Mouse (Mus musculus) midbrain, embryonic 11.5 days (tissue): ENCODE measurements at regions not wholly inside any gene's neighbourhood (a gene's known extent, or its start where the extent isn't known, plus 50 kb on each side); places are given as distances from the start of the nearest gene placed in this dataset.

Experiments used
- ATAC-seq: fragments of 200-750 bp; cut with Nextera tagmentation; 2 replicates; pipeline ENCODE4 v1.8.0; 2017; ENCODE audit warnings: moderate TSS enrichment, moderate library complexity; ENCODE audit not compliant: low FRiP score
- DNase-seq: peaks from one replicate; pipeline ENCODE4 v3.0.0; 2015; ENCODE audit warnings: low spot score; ENCODE audit errors: missing footprints
- H3K27ac ChIP-seq: fragments of 300-500 bp; sonication (generic); 2 replicates; pipeline ENCODE4 v1.5.1; 2014; ENCODE audit warnings: low read depth, low read length
- H3K27me3 ChIP-seq: fragments of 300-500 bp; sonication (generic); 2 replicates; pipeline ENCODE4 v1.6.1; 2014; ENCODE audit warnings: mild to moderate bottlenecking, low read length, moderate library complexity, mixed read lengths; ENCODE audit not compliant: control insufficient read depth, insufficient read depth
- H3K36me3 ChIP-seq: fragments of 300-500 bp; sonication (generic); 2 replicates; pipeline ENCODE4 v1.6.1; 2014; ENCODE audit warnings: mild to moderate bottlenecking, low read length, moderate library complexity, mixed read lengths; ENCODE audit not compliant: control insufficient read depth, insufficient read depth
- H3K4me1 ChIP-seq: fragments of 300-500 bp; sonication (generic); 2 replicates; pipeline ENCODE4 v1.6.1; 2014; ENCODE audit warnings: low read length; ENCODE audit not compliant: control insufficient read depth, insufficient read depth
- H3K4me2 ChIP-seq: fragments of 300-500 bp; sonication (generic); 2 replicates; pipeline ENCODE4 v1.6.1; 2014; ENCODE audit warnings: mild to moderate bottlenecking, moderate library complexity
- H3K4me3 ChIP-seq: fragments of 300-500 bp; sonication (generic); 2 replicates; pipeline ENCODE4 v1.5.1; 2014; ENCODE audit warnings: low read depth, low read length
- H3K9ac ChIP-seq: fragments of 300-500 bp; sonication (generic); 2 replicates; pipeline ENCODE4 v1.6.1; 2014; ENCODE audit warnings: low read length
- H3K9me3 ChIP-seq: fragments of 300-500 bp; sonication (generic); 2 replicates; pipeline ENCODE4 v1.6.1; 2016; ENCODE audit warnings: low read length; ENCODE audit not compliant: control insufficient read depth
- WGBS: fragments of 180-500 bp; shearing (Covaris S2); extraction: QIAGEN DNeasy Blood & Tissue Kit; methylation state at CpG from one replicate; pipeline ENCODE4 v1.1.7; 2014; 5-methylcytosine and 5-hydroxymethylcytosine counted together

GRCm38 (mm10) chr1:186217198-186217597, 100.1 kb upstream of the Lyplal1 start:
- WGBS: 26% methylated on average over 3 of the region's 3 CpGs
- peak; percentile 47 for DNase-seq
- Histone ChIP-seq H3K27me3 (no peaks in the 10 kb centered on the region), H3K9ac (no peak overlapping the region), H3K4me3 (no peak overlapping the region), H3K4me1 (no peaks in the 10 kb centered on the region), H3K9me3 (no peaks in the 10 kb centered on the region), H3K27ac (no peak overlapping the region), H3K4me2 (no peak overlapping the region), H3K36me3 (no peaks in the 10 kb centered on the region)
- ATAC-seq: peak; percentile 42; the same call in 1 of the 2 replicates

GRCm38 (mm10) chr1:186204151-186204550, 87.0 kb upstream of the Lyplal1 start:
- H3K9me3 ChIP-seq: no peaks in the 10 kb centered on the region
- H3K4me1 ChIP-seq: no peaks in the 10 kb centered on the region
- no peak overlapping the region for H3K9ac ChIP-seq
- H3K4me3 ChIP-seq: no peak overlapping the region
- ATAC-seq (no peak), DNase-seq (no peak)
- no peak overlapping the region for H3K27ac ChIP-seq
- 84% methylated on average over 1 of the region's 1 CpGs for WGBS
- no peaks in the 10 kb centered on the region for H3K36me3 ChIP-seq
- no peaks in the 10 kb centered on the region for H3K27me3 ChIP-seq
- no peak overlapping the region for H3K4me2 ChIP-seq

GRCm38 (mm10) chr1:186202536-186202935, 85.4 kb upstream of the Lyplal1 start:
- H3K36me3 ChIP-seq: no peaks in the 10 kb centered on the region
- no peaks in the 10 kb centered on the region for H3K9me3 ChIP-seq
- no peak for ATAC-seq
- no peaks in the 10 kb centered on the region for H3K4me1 ChIP-seq
- no peaks in the 10 kb centered on the region for H3K27me3 ChIP-seq
- no peak overlapping the region for H3K27ac ChIP-seq
- no peak overlapping the region for H3K4me3 ChIP-seq
- peak; percentile 4 for DNase-seq
- H3K9ac ChIP-seq: no peak overlapping the region
- no peak overlapping the region for H3K4me2 ChIP-seq

- DNase-seq: peak; percentile 8
- H3K9ac ChIP-seq: no peak overlapping the region
- H3K27ac ChIP-seq: no peak overlapping the region
- no peaks in the 10 kb centered on the region for H3K27me3 ChIP-seq
- H3K9me3 ChIP-seq: no peaks in the 10 kb centered on the region
- 95% methylated on average over 1 of the region's 1 CpGs for WGBS
- ATAC-seq: no peak
- no peak overlapping the region for H3K4me3 ChIP-seq
- H3K4me2 ChIP-seq: no peak overlapping the region
- H3K4me1 ChIP-seq: no peaks in the 10 kb centered on the region
- H3K36me3 ChIP-seq: no peaks in the 10 kb centered on the region
Observed at GRCm38 (mm10) chr1:186198391-186198790, 81.3 kb upstream of the Lyplal1 start.

GRCm38 (mm10) chr1:186197057-186197456, 79.9 kb upstream of the Lyplal1 start:
- no peak overlapping the region for H3K4me2 ChIP-seq
- H3K9me3 ChIP-seq: no peaks in the 10 kb centered on the region
- no peak for DNase-seq
- ATAC-seq: no peak
- no peaks in the 10 kb centered on the region for H3K27me3 ChIP-seq
- H3K4me1 ChIP-seq: no peaks in the 10 kb centered on the region
- 81% methylated on average over 2 of the region's 2 CpGs for WGBS
- H3K27ac ChIP-seq: no peak overlapping the region
- H3K9ac ChIP-seq: no peak overlapping the region
- no peak overlapping the region for H3K4me3 ChIP-seq
- H3K36me3 ChIP-seq: no peaks in the 10 kb centered on the region

GRCm38 (mm10) chr1:186189390-186189789, 72.3 kb upstream of the Lyplal1 start:
- 89% methylated on average over 11 of the region's 11 CpGs for WGBS
- Histone ChIP-seq H3K27me3 (no peaks in the 10 kb centered on the region), H3K9me3 (no peaks in the 10 kb centered on the region), H3K9ac (no peak overlapping the region), H3K4me1 (no peaks in the 10 kb centered on the region), H3K27ac (no peak overlapping the region), H3K36me3 (no peaks in the 10 kb centered on the region), H3K4me3 (no peak overlapping the region), H3K4me2 (no peak overlapping the region)
- ATAC-seq: no peak
- peak; percentile 79 for DNase-seq

GRCm38 (mm10) chr1:186187372-186187771, 70.3 kb upstream of the Lyplal1 start:
- Histone ChIP-seq H3K36me3 (no peaks in the 10 kb centered on the region), H3K4me2 (no peak overlapping the region), H3K27me3 (no peaks in the 10 kb centered on the region), H3K9ac (no peak overlapping the region), H3K4me3 (no peak overlapping the region), H3K9me3 (no peaks in the 10 kb centered on the region), H3K4me1 (no peaks in the 10 kb centered on the region), H3K27ac (no peak overlapping the region)
- 89% methylated on average over 5 of the region's 5 CpGs for WGBS
- ATAC-seq (no peak), DNase-seq (no peak)

- 83% methylated on average over 8 of the region's 8 CpGs for WGBS
- H3K4me2 ChIP-seq: no peak overlapping the region
- H3K4me3 ChIP-seq: no peak overlapping the region
- no peak for ATAC-seq
- no peaks in the 10 kb centered on the region for H3K4me1 ChIP-seq
- no peaks in the 10 kb centered on the region for H3K36me3 ChIP-seq
- no peak overlapping the region for H3K27ac ChIP-seq
- H3K9ac ChIP-seq: no peak overlapping the region
- no peaks in the 10 kb centered on the region for H3K27me3 ChIP-seq
- H3K9me3 ChIP-seq: no peaks in the 10 kb centered on the region
- DNase-seq: peak; percentile 81
Observed at GRCm38 (mm10) chr1:186183204-186183651, 66.1 kb upstream of the Lyplal1 start.

GRCm38 (mm10) chr1:186182498-186183203, 65.5 kb upstream of the Lyplal1 start:
- WGBS: 71% methylated on average over 23 of the region's 23 CpGs
- ATAC-seq: no peak
- peak overlapping the region; percentile 16; the same call in 1 of the 2 replicates for H3K9ac ChIP-seq
- H3K9me3 ChIP-seq: no peaks in the 10 kb centered on the region
- peak; percentile 82 for DNase-seq
- no peak overlapping the region for H3K4me2 ChIP-seq
- H3K36me3 ChIP-seq: no peaks in the 10 kb centered on the region
- no peaks in the 10 kb centered on the region for H3K27me3 ChIP-seq
- H3K4me1 ChIP-seq: no peaks in the 10 kb centered on the region
- H3K27ac ChIP-seq: no peak overlapping the region
- H3K4me3 ChIP-seq: no peak overlapping the region
